Mouse (Mus musculus) heart, embryonic 14.5 days (tissue): ENCODE measurements around the gene Psmb11. TPM values are rescaled to one million over a fixed set of nuclear protein-coding genes. Genes with fewer than 3 reads are reported as not detected.

Source experiments
- ATAC-seq: fragments of 200-750 bp; cut with Nextera tagmentation; 2 replicates; pipeline ENCODE4 v1.8.0; 2017; ENCODE audit warnings: low read depth, moderate TSS enrichment; ENCODE audit not compliant: insufficient number of reproducible peaks, insufficient read depth, low FRiP score
- H3K27ac ChIP-seq, 2 experiments: fragments of 200-500 bp in 1 of 2; fragments of 300-500 bp in 1 of 2; sonication (generic) in 1 of 2; replicated peaks in 1 of 2; 2 replicates each; pipeline ENCODE4 v1.5.1; 2012 to 2014; ENCODE audit warnings: low read depth in 2 of 2, low read length in 2 of 2, control low read depth in 1 of 2, mild to moderate bottlenecking in 1 of 2, mixed read lengths in 1 of 2; ENCODE audit not compliant: control insufficient read depth in 1 of 2, insufficient read depth in 1 of 2
- H3K27me3 ChIP-seq: fragments of 300-500 bp; sonication (generic); 2 replicates; pipeline ENCODE4 v1.6.1; 2014; ENCODE audit warnings: mild to moderate bottlenecking, low read length, control low read depth; ENCODE audit not compliant: control insufficient read depth, insufficient read depth
- H3K36me3 ChIP-seq: fragments of 300-500 bp; sonication (generic); 2 replicates; pipeline ENCODE4 v1.6.1; 2014; ENCODE audit warnings: mild to moderate bottlenecking, control low read depth, low read length, mixed read lengths; ENCODE audit not compliant: control insufficient read depth, insufficient read depth
- H3K4me1 ChIP-seq, 2 experiments: fragments of 200-500 bp in 1 of 2; fragments of 300-500 bp in 1 of 2; sonication (generic) in 1 of 2; 2 replicates each; pipeline ENCODE4 v1.6.1; 2012 to 2014; ENCODE audit warnings: low read length in 2 of 2, control low read depth in 1 of 2, mixed read lengths in 1 of 2; ENCODE audit not compliant: control insufficient read depth in 2 of 2, insufficient read depth in 2 of 2
- H3K4me2 ChIP-seq: fragments of 300-500 bp; sonication (generic); 2 replicates; pipeline ENCODE4 v1.6.1; 2014; ENCODE audit warnings: mild to moderate bottlenecking, low read length
- H3K4me3 ChIP-seq, 2 experiments: fragments of 200-500 bp in 1 of 2; fragments of 300-500 bp in 1 of 2; sonication (generic) in 1 of 2; 2 replicates each; pipeline ENCODE4 v1.5.1; 2012 to 2014; ENCODE audit warnings: low read length in 2 of 2, mild to moderate bottlenecking in 2 of 2, control low read depth in 1 of 2, low read depth in 1 of 2, moderate library complexity in 1 of 2; ENCODE audit not compliant: control insufficient read depth in 1 of 2, insufficient read depth in 1 of 2
- H3K9ac ChIP-seq: fragments of 300-500 bp; sonication (generic); 2 replicates; pipeline ENCODE4 v1.6.1; 2014; ENCODE audit warnings: mild to moderate bottlenecking, low read length
- H3K9me3 ChIP-seq: fragments of 300-500 bp; sonication (generic); 2 replicates; pipeline ENCODE4 v1.6.1; 2016; ENCODE audit warnings: low read length, control low read depth; ENCODE audit not compliant: control insufficient read depth
- WGBS: fragments of 180-500 bp; shearing (Covaris S2); extraction: QIAGEN DNeasy Blood & Tissue Kit; methylation state at CpG from one replicate; pipeline ENCODE4 v1.1.7; 2014; 5-methylcytosine and 5-hydroxymethylcytosine counted together
- polyA plus RNA-seq: library from polyadenylated mRNA; unstranded; fragments of >200 nt; fragmentation: Nextera tagmentation; extraction: Ambion mirVana; gene quantifications from 2 replicates; pipeline ENCODE4 v1.2.1, GENCODE M21; 2014

Gene Psmb11
- polyA plus RNA-seq, 1 experiment from 2014 or later: not detected

DNA sequence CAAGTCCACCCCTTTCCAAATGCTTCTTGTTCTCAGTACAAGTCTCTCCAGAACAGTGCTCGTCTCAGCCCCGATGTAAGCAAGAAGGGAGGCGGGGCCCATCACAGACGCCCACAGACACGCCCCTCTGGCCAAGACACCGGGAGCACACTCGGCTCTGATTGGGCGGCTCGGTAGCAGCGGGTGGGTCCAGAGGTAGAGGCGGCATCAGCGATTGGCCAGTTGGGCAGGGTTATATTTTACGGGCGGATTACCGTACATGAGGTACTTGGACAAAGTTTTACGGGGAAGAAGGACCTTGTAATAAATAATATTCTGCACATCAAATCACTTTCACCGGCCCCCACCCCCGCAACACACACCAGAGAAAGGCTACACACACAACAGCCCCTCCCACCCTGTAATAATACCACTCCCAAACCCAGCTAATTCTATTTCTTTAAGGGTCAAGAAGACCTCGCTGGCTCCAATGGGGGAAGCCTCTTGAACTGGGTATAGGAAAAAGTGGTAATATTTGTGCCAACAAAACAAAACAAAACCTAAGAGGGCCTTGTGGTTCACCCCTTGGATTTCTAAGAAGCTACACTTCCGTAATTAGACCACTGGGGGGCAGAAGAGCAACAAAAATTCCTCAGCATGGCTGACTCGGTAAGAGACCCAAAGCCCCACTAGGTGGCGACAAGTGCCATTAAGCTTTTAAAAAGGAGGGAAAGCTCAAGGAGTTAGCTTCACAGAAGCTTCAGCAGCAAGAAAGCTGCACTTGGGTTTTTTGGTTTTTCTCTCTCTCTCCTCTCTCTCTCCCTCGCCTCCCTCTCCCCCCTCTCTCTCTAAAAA is 29.6 kb downstream of the Psmb11 start:
- WGBS: 67% methylated on average over 23 of the region's 23 CpGs
- H3K4me2 ChIP-seq: no peak overlapping the region
- H3K36me3 ChIP-seq: peaks cover 74% of the 10 kb centered on the region
- H3K9me3 ChIP-seq: no peaks in the 10 kb centered on the region
- H3K4me3 ChIP-seq: no peak overlapping the region
- peaks cover 11 to 23% of the 10 kb centered on the region in 2 experiments for H3K4me1 ChIP-seq
- 0 out of 4 replicates have a peak overlapping the region, but pooled peaks of 1 of the 2 experiments have one; percentile 25 for H3K27ac ChIP-seq
- no peak for ATAC-seq
- no peaks in the 10 kb centered on the region for H3K27me3 ChIP-seq
- no peak overlapping the region for H3K9ac ChIP-seq

DNA sequence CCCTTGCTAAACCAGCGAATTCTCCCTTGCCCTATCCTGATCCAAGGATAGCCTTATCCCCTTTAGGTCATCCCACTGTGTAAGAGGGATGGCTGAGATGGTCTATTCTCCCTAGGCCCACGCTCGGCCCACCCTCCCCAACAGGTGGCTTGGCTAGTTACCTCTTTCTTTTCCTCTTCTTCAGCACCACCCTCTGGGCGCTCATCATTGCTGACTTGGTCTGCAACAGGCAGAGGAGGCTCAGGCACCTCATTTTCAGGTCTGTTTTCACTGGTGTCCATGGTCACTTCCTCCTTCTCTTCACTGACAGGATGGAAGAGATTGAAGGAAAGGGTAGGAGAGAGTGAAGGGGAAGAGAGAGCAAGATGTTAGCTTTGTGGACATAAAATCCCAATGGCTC is 30.3 kb downstream of the Psmb11 start:
- 79% methylated on average over 4 of the region's 4 CpGs for WGBS
- Histone ChIP-seq H3K4me2 (no peak overlapping the region), H3K36me3 (peaks cover 74% of the 10 kb centered on the region), H3K27ac (peak overlapping the region in 1 of 2 experiments; percentile 85; a peak in 1 of 4 replicates), H3K4me1 (peaks cover 11 to 23% of the 10 kb centered on the region in 2 experiments), H3K4me3 (no peak overlapping the region), H3K9me3 (no peaks in the 10 kb centered on the region), H3K9ac (no peak overlapping the region; the same call in 1 of the 2 replicates), H3K27me3 (no peaks in the 10 kb centered on the region)
- no peak for ATAC-seq

DNA sequence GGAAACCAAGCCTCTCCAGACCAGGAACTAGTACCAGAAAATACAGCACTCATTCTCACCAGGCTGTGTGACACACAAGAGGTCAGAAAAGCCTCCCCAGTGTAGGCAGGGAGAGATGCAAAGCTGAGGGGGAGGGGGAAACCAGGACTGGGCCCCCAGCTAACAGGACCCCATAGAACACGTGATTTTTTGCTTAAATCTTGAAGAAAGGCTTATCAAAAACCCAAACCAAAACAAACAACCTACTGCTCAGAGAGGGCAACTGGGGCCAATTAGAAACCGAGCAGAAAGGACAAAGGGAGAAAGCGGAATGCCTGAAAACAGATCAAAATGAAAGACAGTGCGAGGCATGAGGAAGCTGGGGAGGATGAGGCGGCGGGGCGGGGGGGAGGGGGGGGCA is 31.6 kb downstream of the Psmb11 start:
- H3K9ac ChIP-seq: peak overlapping the region; percentile 83
- peaks cover 11 to 23% of the 10 kb centered on the region in 2 experiments for H3K4me1 ChIP-seq
- peak overlapping the region; percentile 19 to 85; a peak in 3 of 4 replicates for H3K27ac ChIP-seq
- no peak for ATAC-seq
- peaks cover 74% of the 10 kb centered on the region for H3K36me3 ChIP-seq
- H3K4me2 ChIP-seq: peak overlapping the region; percentile 90
- H3K4me3 ChIP-seq: peak overlapping the region; percentile 68 to 95
- no peaks in the 10 kb centered on the region for H3K9me3 ChIP-seq
- 2% methylated on average over 7 of the region's 7 CpGs for WGBS
- H3K27me3 ChIP-seq: no peaks in the 10 kb centered on the region

DNA sequence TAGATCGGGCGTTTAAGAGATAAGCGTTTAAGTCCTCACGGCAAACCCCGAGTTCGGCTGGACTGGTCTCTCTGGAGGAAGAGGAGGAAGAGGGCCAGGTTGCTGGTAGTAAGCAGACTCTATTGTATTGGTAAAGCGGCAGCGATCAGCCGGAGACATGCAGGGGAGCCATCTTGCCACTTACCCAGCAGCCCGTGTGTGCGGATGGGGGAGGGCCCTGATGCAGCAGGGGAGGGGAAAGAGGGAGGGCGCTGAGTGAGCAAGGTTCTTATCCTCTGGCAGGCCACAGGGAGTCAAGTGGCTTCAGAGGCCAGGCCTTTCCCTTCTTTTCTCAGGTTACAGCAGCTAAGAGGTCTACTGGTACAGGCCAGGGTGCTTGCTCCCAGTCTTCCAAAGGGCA is 32.3 kb downstream of the Psmb11 start:
- ATAC-seq: peak; percentile 85
- Histone ChIP-seq H3K27me3 (no peaks in the 10 kb centered on the region), H3K36me3 (peaks cover 74% of the 10 kb centered on the region), H3K4me2 (peak overlapping the region; percentile 90), H3K27ac (peak overlapping the region; percentile 85 to 91), H3K9me3 (no peaks in the 10 kb centered on the region), H3K4me1 (peaks cover 11 to 23% of the 10 kb centered on the region in 2 experiments), H3K9ac (peak overlapping the region; percentile 83), H3K4me3 (peak overlapping the region; percentile 68 to 95)
- under 1% methylated on average over 12 of the region's 12 CpGs for WGBS

DNA sequence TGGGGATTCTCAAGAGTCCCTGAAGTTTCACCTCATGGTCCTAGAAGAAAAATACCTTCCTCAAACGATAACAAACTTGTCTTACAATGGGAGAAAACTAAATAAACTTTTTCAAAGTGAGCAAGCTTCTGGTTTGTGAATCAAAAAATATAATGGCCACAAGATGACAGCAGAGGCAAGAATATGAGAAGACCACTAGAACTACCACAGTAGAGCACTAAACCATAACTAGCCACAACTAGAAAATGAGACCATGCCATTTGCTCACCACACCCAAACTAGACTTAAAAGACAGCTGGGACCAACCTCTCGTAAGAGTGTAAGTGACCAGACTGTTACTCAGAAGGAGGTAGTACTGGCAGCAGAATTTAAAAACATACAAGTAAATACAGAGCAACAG is 38.8 kb downstream of the Psmb11 start:
- WGBS: 86% methylated on average over 2 of the region's 2 CpGs
- no peak overlapping the region for H3K4me2 ChIP-seq
- no peak for ATAC-seq
- no peak overlapping the region for H3K4me3 ChIP-seq
- no peaks in the 10 kb centered on the region for H3K4me1 ChIP-seq
- H3K27ac ChIP-seq: no peak overlapping the region
- no peaks in the 10 kb centered on the region for H3K9me3 ChIP-seq
- H3K9ac ChIP-seq: no peak overlapping the region
- H3K36me3 ChIP-seq: peaks cover 100% of the 10 kb centered on the region
- H3K27me3 ChIP-seq: no peaks in the 10 kb centered on the region

DNA sequence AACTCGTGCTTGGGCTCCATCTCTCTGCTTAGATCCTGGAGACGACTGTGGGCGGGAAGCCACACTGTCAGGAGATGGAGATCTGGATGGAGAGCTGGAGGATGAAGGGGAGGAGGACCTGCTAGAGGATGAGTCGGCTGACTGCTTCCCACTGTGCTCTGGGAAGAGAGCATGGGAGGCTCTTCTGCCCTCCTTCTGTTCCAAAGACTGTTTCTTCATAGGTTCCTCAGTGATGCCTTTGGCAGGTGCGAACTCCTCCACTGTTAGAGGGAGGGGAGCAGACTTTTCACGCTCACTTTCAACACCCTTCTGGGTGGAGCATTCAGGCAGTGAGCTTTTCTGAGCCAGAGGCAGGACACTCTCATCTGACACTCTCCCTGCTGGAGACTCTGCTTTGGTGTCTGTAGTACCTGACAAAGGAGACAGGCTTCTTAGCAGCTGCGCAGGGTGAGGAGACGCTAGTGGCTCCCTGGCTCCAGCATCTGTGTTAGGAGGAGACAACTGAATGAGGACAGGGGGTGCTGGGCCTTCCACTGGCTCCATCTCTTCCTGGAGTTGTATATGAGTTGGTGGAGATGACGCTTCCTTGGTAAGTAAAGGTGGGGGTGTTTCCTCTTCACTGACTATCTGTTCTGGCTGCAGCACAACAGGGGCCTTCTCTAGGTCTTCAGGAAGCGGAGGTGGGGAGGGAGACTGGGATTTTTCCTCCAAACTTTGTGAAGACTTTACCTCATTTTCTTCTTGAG is 43.4 kb downstream of the Psmb11 start:
- 83% methylated on average over 10 of the region's 10 CpGs for WGBS

DNA sequence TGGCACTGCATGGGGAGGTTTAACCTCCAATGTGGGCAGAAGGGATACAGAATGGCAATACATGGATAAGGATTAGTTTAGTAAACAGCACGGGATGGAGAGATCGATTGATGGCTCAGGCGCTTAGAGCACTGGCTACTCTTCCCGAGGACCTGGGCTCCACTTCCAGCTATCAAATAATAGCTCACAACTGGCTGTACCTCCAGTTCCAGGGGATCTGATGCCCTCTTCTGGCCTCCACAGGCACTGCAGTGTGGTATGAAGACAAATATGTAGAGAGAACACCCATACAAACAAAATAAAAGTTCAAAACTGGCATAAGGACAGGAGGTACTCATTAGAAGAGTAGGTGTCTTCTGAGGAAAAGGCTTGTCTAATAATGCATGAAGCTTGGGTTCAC is 48.1 kb downstream of the Psmb11 start:
- H3K4me3 ChIP-seq: no peak overlapping the region
- peaks cover 89% of the 10 kb centered on the region for H3K36me3 ChIP-seq
- no peak overlapping the region for H3K27ac ChIP-seq
- 81% methylated on average over 4 of the region's 4 CpGs for WGBS
- H3K9me3 ChIP-seq: no peaks in the 10 kb centered on the region
- no peak for ATAC-seq
- no peak overlapping the region for H3K4me2 ChIP-seq
- no peak overlapping the region for H3K9ac ChIP-seq
- H3K27me3 ChIP-seq: no peaks in the 10 kb centered on the region
- H3K4me1 ChIP-seq: no peaks in the 10 kb centered on the region

More for the DNA sequence above, 43.4 kb downstream of the Psmb11 start:
- peaks cover 97% of the 10 kb centered on the region for H3K36me3 ChIP-seq
- no peak overlapping the region for H3K27ac ChIP-seq
- H3K9ac ChIP-seq: no peak overlapping the region
- H3K4me3 ChIP-seq: no peak overlapping the region
- no peaks in the 10 kb centered on the region for H3K4me1 ChIP-seq
- H3K9me3 ChIP-seq: no peaks in the 10 kb centered on the region
- H3K4me2 ChIP-seq: no peak overlapping the region
- H3K27me3 ChIP-seq: no peaks in the 10 kb centered on the region
- ATAC-seq: no peak
